Mouse (Mus musculus): ENCODE measurements around the gene Efemp2.

GRCm38 (mm10) chr19:5455037-5455436 lies 18.7 kb upstream of the Efemp2 start:
- no peak for TF ChIP-seq CTCF (IDR thresholded peaks at IDR 0.05)
- TF ChIP-seq EP300 (IDR thresholded peaks at IDR 0.05), result no peak

Measured in lung, postnatal 0 days (tissue).